Mouse (Mus musculus) thymus, adult 2 months (tissue): Measurements from ENCODE around the gene Bicra. TPM values are rescaled to one million over a fixed set of nuclear protein-coding genes. Genes with fewer than 3 reads are reported as not detected.
A peak's percentile ranks its signal among the peaks of the same experiment; 100 is the strongest.

Experiments
- DNase-seq: peaks from one replicate; pipeline ENCODE4 v3.0.0; 2021
- H3K27ac ChIP-seq: fragments of 200-500 bp; 2 replicates; pipeline ENCODE4 v1.5.1; 2012; ENCODE audit warnings: low read length, control low read depth; ENCODE audit not compliant: control insufficient read depth, insufficient read depth
- H3K27me3 ChIP-seq: fragments of 200-500 bp; 2 replicates; pipeline ENCODE4 v1.6.1; 2012; ENCODE audit warnings: mild to moderate bottlenecking, low read length, moderate library complexity, mixed read lengths; ENCODE audit not compliant: control insufficient read depth, insufficient read depth
- H3K36me3 ChIP-seq: fragments of 200-500 bp; 2 replicates; pipeline ENCODE4 v1.6.1; 2012; ENCODE audit warnings: mild to moderate bottlenecking, low read length, moderate library complexity; ENCODE audit not compliant: control insufficient read depth, insufficient read depth
- H3K4me1 ChIP-seq: fragments of 200-500 bp; replicated peaks from 2 replicates; pipeline ENCODE4 v1.6.1; 2012; ENCODE audit warnings: low read length; ENCODE audit not compliant: control insufficient read depth, insufficient read depth
- H3K4me3 ChIP-seq: fragments of 200-500 bp; 2 replicates; pipeline ENCODE4 v1.5.1; 2012; ENCODE audit warnings: mild to moderate bottlenecking, low read length, control low read depth, moderate library complexity; ENCODE audit not compliant: control insufficient read depth, insufficient read depth
- CTCF ChIP-seq: fragments of 200-500 bp; IDR thresholded peaks from 2 replicates; pipeline ENCODE4 v1.5.1; 2012; ENCODE audit warnings: mild to moderate bottlenecking, control low read depth, low read length, moderate library complexity, borderline replicate concordance; ENCODE audit not compliant: control insufficient read depth, poor library complexity, insufficient read depth; ENCODE audit errors: extremely low read depth
- POLR2A ChIP-seq: fragments of 200-500 bp; IDR thresholded peaks from 2 replicates; pipeline ENCODE4 v1.6.1; 2012; ENCODE audit warnings: mild to moderate bottlenecking, low read length, control low read depth, moderate library complexity; ENCODE audit not compliant: control insufficient read depth, poor library complexity, insufficient read depth; ENCODE audit errors: extremely low read depth
- WGBS: fragments of 180-500 bp; shearing (Covaris S2); methylation state at CpG from one replicate; pipeline ENCODE4 v1.1.7; 2018; 5-methylcytosine and 5-hydroxymethylcytosine counted together
- polyA plus RNA-seq: library from polyadenylated mRNA; depleted of rRNA; stranded (reverse); fragments of >200 nt; gene quantifications from 2 replicates; pipeline ENCODE4 v1.2.3, GENCODE M21; 2012

Gene Bicra
- polyA plus RNA-seq, 1 experiment = 57.0 TPM

- Histone ChIP-seq H3K36me3 (no peaks in the 10 kb centered on the region), H3K4me1 (peaks cover 17% of the 10 kb centered on the region), H3K27ac (peak overlapping the region; percentile 36; the same call in 1 of the 2 replicates), H3K27me3 (no peaks in the 10 kb centered on the region), H3K4me3 (no peak overlapping the region)
- DNase-seq = no peak
- no peak for TF ChIP-seq CTCF
- TF ChIP-seq POLR2A = no peak
- 8% methylated on average over 5 of the region's 5 CpGs for WGBS
Measured at GRCm38 (mm10) chr7:16056459-16057135, 8.9 kb upstream of the Bicra start.

- no peak for DNase-seq
- WGBS = 47% methylated on average over 6 of the region's 6 CpGs
- Histone ChIP-seq H3K27me3 (no peaks in the 10 kb centered on the region), H3K4me1 (peaks cover 17% of the 10 kb centered on the region), H3K27ac (no peak overlapping the region), H3K36me3 (no peaks in the 10 kb centered on the region), H3K4me3 (no peak overlapping the region)
- TF ChIP-seq POLR2A (no peak), CTCF (no peak)
Measured at GRCm38 (mm10) chr7:16055665-16056064, 7.9 kb upstream of the Bicra start.

- Histone ChIP-seq H3K4me1 (peaks cover 17% of the 10 kb centered on the region), H3K36me3 (no peaks in the 10 kb centered on the region), H3K4me3 (no peak overlapping the region), H3K27me3 (no peaks in the 10 kb centered on the region), H3K27ac (no peak overlapping the region)
- 90% methylated on average over 4 of the region's 4 CpGs for WGBS
- DNase-seq = no peak
- TF ChIP-seq CTCF (no peak), POLR2A (no peak)
Measured at GRCm38 (mm10) chr7:16054966-16055365, 7.2 kb upstream of the Bicra start.

GRCm38 (mm10) chr7:16053105-16053504, 5.4 kb upstream of the Bicra start:
- no peak overlapping the region for H3K27ac ChIP-seq
- H3K27me3 ChIP-seq = no peaks in the 10 kb centered on the region
- H3K36me3 ChIP-seq = no peaks in the 10 kb centered on the region
- peaks cover 23% of the 10 kb centered on the region for H3K4me1 ChIP-seq
- no peak overlapping the region for H3K4me3 ChIP-seq
- WGBS = 2% methylated on average over 6 of the region's 6 CpGs
- TF ChIP-seq CTCF (no peak), POLR2A (no peak)
- DNase-seq = no peak

- Histone ChIP-seq H3K36me3 (no peaks in the 10 kb centered on the region), H3K27me3 (no peaks in the 10 kb centered on the region), H3K4me1 (peaks cover 23% of the 10 kb centered on the region), H3K4me3 (peak overlapping the region; percentile 59), H3K27ac (peak overlapping the region; percentile 79)
- peak; percentile 45; the same call in 1 of the 2 replicates for TF ChIP-seq POLR2A
- TF ChIP-seq CTCF = peak; percentile 62; the same call in 1 of the 2 replicates
- WGBS = under 1% methylated on average over 24 of the region's 24 CpGs
- peak; percentile 94 for DNase-seq
Measured at GRCm38 (mm10) chr7:16052684-16053083, 5.0 kb upstream of the Bicra start.

- Histone ChIP-seq H3K27me3 (no peaks in the 10 kb centered on the region), H3K27ac (peak overlapping the region; percentile 79), H3K4me3 (peak overlapping the region; percentile 59), H3K36me3 (no peaks in the 10 kb centered on the region), H3K4me1 (peaks cover 19% of the 10 kb centered on the region)
- TF ChIP-seq POLR2A = no peak
- TF ChIP-seq CTCF = peak; percentile 77; the same call in 1 of the 2 replicates
- peak; percentile 89 for DNase-seq
- under 1% methylated on average over 19 of the region's 19 CpGs for WGBS
Measured at GRCm38 (mm10) chr7:16051883-16052595, 4.3 kb upstream of the Bicra start.

GRCm38 (mm10) chr7:16050600-16050999, 2.9 kb upstream of the Bicra start:
- H3K4me1 ChIP-seq = peaks cover 19% of the 10 kb centered on the region
- H3K4me3 ChIP-seq = no peak overlapping the region
- H3K36me3 ChIP-seq = no peaks in the 10 kb centered on the region
- H3K27me3 ChIP-seq = no peaks in the 10 kb centered on the region
- TF ChIP-seq POLR2A = no peak
- no peak for TF ChIP-seq CTCF
- DNase-seq = no peak
- no peak overlapping the region for H3K27ac ChIP-seq
- WGBS = 90% methylated on average over 3 of the region's 3 CpGs
